Mouse (Mus musculus): ENCODE measurements at regions not wholly inside any gene's neighbourhood (a gene's known extent, or its start where the extent isn't known, plus 50 kb on each side); places are given as distances from the start of the nearest gene placed in this dataset.

DNA sequence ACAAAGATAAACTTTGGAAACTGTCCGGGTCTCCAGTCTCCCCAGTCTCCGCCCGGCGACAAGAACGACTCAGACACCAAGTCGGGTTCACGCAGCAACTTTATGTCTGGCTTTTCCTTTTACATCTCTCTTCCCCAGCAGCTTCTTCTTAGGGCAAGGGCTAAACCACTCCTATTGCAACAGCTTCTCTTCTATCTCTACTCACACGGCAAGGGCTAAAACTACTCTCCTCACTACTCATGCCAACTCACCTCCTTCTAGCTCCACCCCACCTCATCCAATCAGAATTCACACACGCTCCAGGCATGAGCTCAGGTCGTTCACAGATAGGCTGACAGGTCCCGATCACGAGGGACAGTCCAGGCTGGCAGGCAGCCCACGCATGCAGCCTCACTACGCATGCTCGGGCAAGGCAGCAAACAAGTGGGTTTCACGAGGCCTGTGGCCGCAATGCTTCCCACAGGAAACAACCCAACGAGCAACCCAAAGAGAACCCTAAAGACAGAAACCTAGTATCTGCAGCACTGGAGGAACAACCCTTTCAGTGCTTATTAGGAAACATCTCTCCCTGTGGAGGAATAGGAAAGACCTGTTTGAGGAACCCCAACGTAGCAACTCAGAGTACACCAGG is 276.2 kb upstream of the 1700056E22Rik start:
- H3K27me3 ChIP-seq (ENCODE audit: control insufficient read depth, insufficient read depth, low read length): no peaks in the 10 kb centered on the region
- no peak overlapping the region for H3K27ac ChIP-seq (ENCODE audit: low read length)
- H3K4me2 ChIP-seq (ENCODE audit: low read depth, low read length): no peak overlapping the region
- no peaks in the 10 kb centered on the region for H3K9me3 ChIP-seq (replicated peaks; ENCODE audit: control insufficient read depth, low read length)
- H3K4me1 ChIP-seq (ENCODE audit: control insufficient read depth, insufficient read depth, low read length): no peaks in the 10 kb centered on the region
- no peak overlapping the region for H3K9ac ChIP-seq (ENCODE audit: low read length)
- no peaks in the 10 kb centered on the region for H3K36me3 ChIP-seq (ENCODE audit: control insufficient read depth, insufficient read depth)
- WGBS: 79% methylated on average over 19 of the region's 19 CpGs
- no peak overlapping the region for H3K4me3 ChIP-seq (ENCODE audit: low read length)
- ATAC-seq (replicated peaks; ENCODE audit: extremely low read depth, insufficient read depth, low FRiP score): no peak

DNA sequence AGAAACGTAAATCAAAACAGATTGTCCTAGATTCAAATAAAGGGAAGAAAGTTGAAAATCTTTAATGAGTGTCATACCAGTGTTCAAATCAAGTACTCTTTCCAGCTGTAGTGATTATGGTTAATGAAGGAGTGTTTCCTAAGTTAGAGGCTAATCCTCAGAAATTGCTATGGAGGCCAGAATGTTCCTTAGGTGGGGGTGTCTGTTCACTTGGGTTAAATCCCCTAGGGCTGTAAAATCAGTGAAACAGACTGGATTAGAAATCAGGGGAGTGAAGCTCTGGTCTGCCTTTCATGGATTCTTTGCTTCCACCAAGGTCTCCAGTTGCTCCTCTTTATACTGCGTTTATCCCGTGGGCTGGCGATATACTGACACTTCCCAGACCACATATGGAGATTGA is 270.7 kb upstream of the 1700056E22Rik start:
- Histone ChIP-seq H3K27ac (ENCODE audit: low read length) (no peak overlapping the region), H3K4me1 (ENCODE audit: control insufficient read depth, insufficient read depth, low read length) (no peaks in the 10 kb centered on the region), H3K36me3 (ENCODE audit: control insufficient read depth, insufficient read depth) (no peaks in the 10 kb centered on the region), H3K9me3 (replicated peaks; ENCODE audit: control insufficient read depth, low read length) (no peaks in the 10 kb centered on the region), H3K4me3 (ENCODE audit: low read length) (no peak overlapping the region), H3K9ac (ENCODE audit: low read length) (no peak overlapping the region), H3K27me3 (ENCODE audit: control insufficient read depth, insufficient read depth, low read length) (no peaks in the 10 kb centered on the region), H3K4me2 (ENCODE audit: low read depth, low read length) (no peak overlapping the region)
- no peak for ATAC-seq (replicated peaks; ENCODE audit: extremely low read depth, insufficient read depth, low FRiP score)
- WGBS: 83% methylated on average over 4 of the region's 4 CpGs

DNA sequence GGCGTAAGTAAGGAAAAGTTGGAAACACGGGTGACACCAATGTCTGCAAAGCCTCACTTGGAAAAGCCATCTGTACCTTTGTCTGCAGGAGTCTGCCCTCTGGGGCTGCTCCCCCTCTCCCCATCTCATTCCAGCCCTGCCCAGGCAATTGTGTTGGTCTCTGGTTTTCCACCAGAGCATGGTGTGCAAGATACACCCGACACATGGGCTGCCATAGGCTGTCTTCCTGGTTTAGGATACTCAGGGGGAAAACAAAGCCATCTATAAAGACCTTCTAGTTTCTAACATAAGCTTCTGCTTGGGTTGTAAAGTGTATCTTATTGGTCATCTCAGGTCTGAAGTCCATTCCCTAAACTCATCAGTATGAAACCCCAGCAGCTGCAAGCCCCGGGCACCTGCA is 270.1 kb upstream of the 1700056E22Rik start:
- Histone ChIP-seq H3K27me3 (ENCODE audit: control insufficient read depth, insufficient read depth, low read length) (no peaks in the 10 kb centered on the region), H3K4me1 (ENCODE audit: control insufficient read depth, insufficient read depth, low read length) (no peaks in the 10 kb centered on the region), H3K36me3 (ENCODE audit: control insufficient read depth, insufficient read depth) (no peaks in the 10 kb centered on the region), H3K9ac (ENCODE audit: low read length) (no peak overlapping the region), H3K4me3 (ENCODE audit: low read length) (no peak overlapping the region), H3K9me3 (replicated peaks; ENCODE audit: control insufficient read depth, low read length) (no peaks in the 10 kb centered on the region), H3K27ac (ENCODE audit: low read length) (no peak overlapping the region), H3K4me2 (ENCODE audit: low read depth, low read length) (no peak overlapping the region)
- ATAC-seq (replicated peaks; ENCODE audit: extremely low read depth, insufficient read depth, low FRiP score): no peak
- WGBS: 84% methylated on average over 4 of the region's 4 CpGs

- Histone ChIP-seq H3K27ac (ENCODE audit: low read length) (no peak overlapping the region), H3K36me3 (ENCODE audit: control insufficient read depth, insufficient read depth) (no peaks in the 10 kb centered on the region), H3K4me3 (ENCODE audit: low read length) (no peak overlapping the region), H3K9me3 (replicated peaks; ENCODE audit: control insufficient read depth, low read length) (no peaks in the 10 kb centered on the region), H3K27me3 (ENCODE audit: control insufficient read depth, insufficient read depth, low read length) (no peaks in the 10 kb centered on the region), H3K9ac (ENCODE audit: low read length) (no peak overlapping the region), H3K4me2 (ENCODE audit: low read depth, low read length) (no peak overlapping the region), H3K4me1 (ENCODE audit: control insufficient read depth, insufficient read depth, low read length) (no peaks in the 10 kb centered on the region)
- ATAC-seq (replicated peaks; ENCODE audit: extremely low read depth, insufficient read depth, low FRiP score): no peak
- 53% methylated on average over 1 of the region's 1 CpGs for WGBS
Measured at GRCm38 (mm10) chr1:184298701-184299100, 264.6 kb upstream of the 1700056E22Rik start.

DNA sequence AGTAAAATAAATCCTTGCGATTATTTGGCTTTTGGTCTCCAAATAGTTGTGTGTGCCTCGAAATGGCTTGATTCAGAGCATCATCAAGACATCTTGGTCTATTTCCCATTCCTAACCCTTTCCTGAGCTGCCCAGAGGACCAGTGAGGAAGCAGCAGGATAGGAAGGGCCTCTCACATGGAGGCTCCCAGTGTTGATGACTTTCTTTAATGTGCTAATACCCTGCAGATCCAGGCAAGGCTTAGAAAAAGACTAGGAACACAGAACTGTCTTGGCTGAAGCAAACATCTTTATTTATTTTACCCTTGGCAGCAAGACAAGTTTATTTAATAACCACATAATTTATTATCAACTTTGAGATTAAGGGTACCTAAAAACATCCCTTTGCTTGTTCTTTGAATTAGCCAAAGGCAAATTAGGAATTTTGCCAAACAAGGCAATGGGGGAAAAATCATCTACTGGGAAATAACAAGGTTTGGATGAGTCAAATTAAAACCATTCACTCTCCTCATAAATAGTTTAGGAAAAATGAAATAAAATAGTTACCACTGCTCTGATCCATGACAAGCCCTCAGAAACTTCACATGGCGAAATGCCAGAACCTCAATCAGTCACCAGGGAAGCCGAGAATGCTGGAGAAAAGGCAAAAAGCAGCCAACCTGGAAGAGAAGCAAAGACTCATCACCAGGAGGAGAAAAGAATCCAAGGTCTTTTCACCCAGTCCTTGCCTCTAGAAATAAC is 263.1 kb upstream of the 1700056E22Rik start:
- no peak overlapping the region for H3K4me2 ChIP-seq (ENCODE audit: low read depth, low read length)
- no peak overlapping the region for H3K27ac ChIP-seq (ENCODE audit: low read length)
- no peak overlapping the region for H3K4me3 ChIP-seq (ENCODE audit: low read length)
- no peaks in the 10 kb centered on the region for H3K9me3 ChIP-seq (replicated peaks; ENCODE audit: control insufficient read depth, low read length)
- H3K4me1 ChIP-seq (ENCODE audit: control insufficient read depth, insufficient read depth, low read length): no peaks in the 10 kb centered on the region
- H3K27me3 ChIP-seq (ENCODE audit: control insufficient read depth, insufficient read depth, low read length): no peaks in the 10 kb centered on the region
- 56% methylated on average over 4 of the region's 4 CpGs for WGBS
- no peaks in the 10 kb centered on the region for H3K36me3 ChIP-seq (ENCODE audit: control insufficient read depth, insufficient read depth)
- no peak for ATAC-seq (replicated peaks; ENCODE audit: extremely low read depth, insufficient read depth, low FRiP score)
- H3K9ac ChIP-seq (ENCODE audit: low read length): no peak overlapping the region

GRCm38 (mm10) chr1:184291129-184291528 is 257.0 kb upstream of the 1700056E22Rik start:
- no peak overlapping the region for H3K27ac ChIP-seq (ENCODE audit: low read length)
- 79% methylated on average over 7 of the region's 7 CpGs for WGBS
- no peaks in the 10 kb centered on the region for H3K4me1 ChIP-seq (ENCODE audit: control insufficient read depth, insufficient read depth, low read length)
- no peak overlapping the region for H3K4me2 ChIP-seq (ENCODE audit: low read depth, low read length)
- ATAC-seq (replicated peaks; ENCODE audit: extremely low read depth, insufficient read depth, low FRiP score): no peak
- H3K36me3 ChIP-seq (ENCODE audit: control insufficient read depth, insufficient read depth): no peaks in the 10 kb centered on the region
- no peaks in the 10 kb centered on the region for H3K27me3 ChIP-seq (ENCODE audit: control insufficient read depth, insufficient read depth, low read length)
- H3K4me3 ChIP-seq (ENCODE audit: low read length): no peak overlapping the region
- no peak overlapping the region for H3K9ac ChIP-seq (ENCODE audit: low read length)
- H3K9me3 ChIP-seq (replicated peaks; ENCODE audit: control insufficient read depth, low read length): no peaks in the 10 kb centered on the region

DNA sequence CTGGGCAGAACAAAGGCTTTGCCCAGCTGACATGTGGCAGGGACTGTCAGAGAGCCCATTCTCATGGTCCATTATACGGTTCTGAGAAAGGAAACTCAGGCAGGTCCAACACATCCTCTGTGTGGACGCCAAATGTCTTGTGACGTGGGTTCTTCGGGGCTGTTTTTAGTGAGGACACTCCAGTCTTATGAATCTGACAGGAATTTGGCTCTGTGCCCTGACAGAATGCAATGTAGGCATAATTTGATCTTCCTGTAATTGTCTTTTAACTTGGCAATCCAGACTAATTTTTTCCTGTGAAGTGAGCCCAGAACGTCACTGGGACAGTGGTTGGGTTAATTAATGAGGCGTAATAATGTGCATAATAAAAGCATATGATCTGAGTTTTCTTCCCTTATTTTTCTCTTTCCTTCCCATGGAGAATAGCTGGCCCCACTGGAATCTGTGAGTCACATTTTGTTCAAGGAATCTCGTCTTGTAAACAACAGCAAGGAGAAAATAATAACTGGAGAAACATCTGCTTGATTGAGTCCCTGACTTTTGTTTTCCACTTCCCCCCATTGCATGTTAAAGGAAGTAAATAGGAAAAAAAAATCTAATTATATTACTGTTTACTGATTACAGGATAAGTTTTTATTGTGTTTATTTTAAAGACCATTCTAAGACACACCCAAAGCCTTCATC is 255.8 kb upstream of the 1700056E22Rik start:
- 38% methylated on average over 7 of the region's 7 CpGs for WGBS
- peak; percentile 70 for ATAC-seq (replicated peaks; ENCODE audit: extremely low read depth, insufficient read depth, low FRiP score)
- Histone ChIP-seq H3K9ac (ENCODE audit: low read length) (no peak overlapping the region), H3K36me3 (ENCODE audit: control insufficient read depth, insufficient read depth) (no peaks in the 10 kb centered on the region), H3K4me1 (ENCODE audit: control insufficient read depth, insufficient read depth, low read length) (no peaks in the 10 kb centered on the region), H3K9me3 (replicated peaks; ENCODE audit: control insufficient read depth, low read length) (no peaks in the 10 kb centered on the region), H3K4me2 (ENCODE audit: low read depth, low read length) (no peak overlapping the region), H3K27ac (ENCODE audit: low read length) (no peak overlapping the region; the same call in 1 of the 2 replicates), H3K4me3 (ENCODE audit: low read length) (no peak overlapping the region), H3K27me3 (ENCODE audit: control insufficient read depth, insufficient read depth, low read length) (no peaks in the 10 kb centered on the region)

DNA sequence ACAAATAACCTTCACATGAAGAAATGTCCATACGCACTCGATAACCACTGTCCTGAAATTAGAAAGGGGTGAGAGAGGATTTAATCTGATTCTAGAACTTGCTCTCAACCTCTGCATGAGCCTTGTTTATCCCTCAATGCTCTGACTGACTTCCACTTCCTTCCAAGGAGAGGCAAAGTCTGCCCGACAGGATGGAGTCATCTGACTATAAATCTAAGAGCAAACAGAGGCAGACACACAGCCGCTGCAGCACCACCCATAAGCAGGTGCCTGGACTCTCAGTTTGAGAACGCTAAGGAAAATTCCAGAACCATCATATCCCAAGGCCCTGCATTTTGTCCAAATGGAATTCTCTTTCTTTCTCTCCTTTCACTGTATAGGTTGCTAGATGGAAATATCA is 247.7 kb upstream of the 1700056E22Rik start:
- no peak for ATAC-seq (replicated peaks; ENCODE audit: extremely low read depth, insufficient read depth, low FRiP score)
- 58% methylated on average over 5 of the region's 5 CpGs for WGBS
- Histone ChIP-seq H3K4me1 (ENCODE audit: control insufficient read depth, insufficient read depth, low read length) (no peaks in the 10 kb centered on the region), H3K9ac (ENCODE audit: low read length) (no peak overlapping the region), H3K9me3 (replicated peaks; ENCODE audit: control insufficient read depth, low read length) (no peaks in the 10 kb centered on the region), H3K4me3 (ENCODE audit: low read length) (no peak overlapping the region), H3K36me3 (ENCODE audit: control insufficient read depth, insufficient read depth) (no peaks in the 10 kb centered on the region), H3K4me2 (ENCODE audit: low read depth, low read length) (no peak overlapping the region), H3K27me3 (ENCODE audit: control insufficient read depth, insufficient read depth, low read length) (peaks cover 3% of the 10 kb centered on the region; the same call in 1 of the 2 replicates), H3K27ac (ENCODE audit: low read length) (no peak overlapping the region)

DNA sequence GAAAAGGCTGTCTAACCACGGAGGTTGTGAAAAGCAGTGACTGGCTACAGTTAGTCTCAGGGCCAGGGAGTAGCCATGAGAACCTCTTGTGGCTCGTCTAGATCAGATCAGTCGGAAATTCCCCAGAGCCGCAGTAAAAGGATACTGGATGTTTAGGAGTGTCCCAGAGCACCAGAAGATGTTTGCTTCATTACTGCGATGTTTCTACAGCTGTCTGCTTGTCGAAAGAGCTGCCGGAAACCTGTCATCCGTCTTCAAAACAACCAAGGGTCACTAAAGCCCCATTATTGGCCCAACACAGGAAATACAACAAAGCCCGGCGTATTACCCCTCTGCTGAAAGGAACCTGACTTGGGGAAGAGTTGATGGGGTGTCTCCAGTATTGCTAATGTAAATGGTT is 245.2 kb upstream of the 1700056E22Rik start:
- Histone ChIP-seq H3K4me3 (ENCODE audit: low read length) (no peak overlapping the region), H3K9ac (ENCODE audit: low read length) (no peak overlapping the region), H3K36me3 (ENCODE audit: control insufficient read depth, insufficient read depth) (no peaks in the 10 kb centered on the region), H3K4me1 (ENCODE audit: control insufficient read depth, insufficient read depth, low read length) (no peaks in the 10 kb centered on the region), H3K27me3 (ENCODE audit: control insufficient read depth, insufficient read depth, low read length) (peaks cover 3% of the 10 kb centered on the region; the same call in 1 of the 2 replicates), H3K4me2 (ENCODE audit: low read depth, low read length) (no peak overlapping the region), H3K9me3 (replicated peaks; ENCODE audit: control insufficient read depth, low read length) (no peaks in the 10 kb centered on the region), H3K27ac (ENCODE audit: low read length) (no peak overlapping the region)
- WGBS: 48% methylated on average over 10 of the region's 10 CpGs
- ATAC-seq (replicated peaks; ENCODE audit: extremely low read depth, insufficient read depth, low FRiP score): no peak

All from heart, embryonic 16.5 days (tissue).